Mouse (Mus musculus) ES-E14 (cell line): ENCODE measurements around the gene Eif4e1b. TPM values are rescaled to one million over a fixed set of nuclear protein-coding genes. Genes with fewer than 3 reads are reported as not detected.
A peak's percentile ranks its signal among the peaks of the same experiment; 100 is the strongest.
"Not testable (repeated sequence)": the region's sequence is repeated elsewhere in the genome, so short reads cannot be mapped to it uniquely, and the experiment has no call there.

ENCODE experiments used
- DNase-seq: peaks from one replicate; pipeline ENCODE4 v3.0.0-alpha.2; 2013; ENCODE audit warnings: low read depth, low spot score
- H3K27ac ChIP-seq: 2 replicates; pipeline ENCODE4 v1.5.1; 2012; ENCODE audit warnings: low read depth, mild to moderate bottlenecking, low read length, moderate library complexity, mixed read lengths; ENCODE audit not compliant: poor library complexity, insufficient read depth, severe bottlenecking
- H3K36me3 ChIP-seq: 2 replicates; pipeline ENCODE4 v1.6.1; 2012; ENCODE audit warnings: mild to moderate bottlenecking, low read length, moderate library complexity, mixed read lengths; ENCODE audit not compliant: control insufficient read depth, poor library complexity, insufficient read depth, severe bottlenecking
- H3K4me1 ChIP-seq, 2 experiments: fragments of 150-350 bp in 1 of 2; sonication (generic) in 1 of 2; 2 replicates each; pipeline ENCODE4 v1.6.1; 2012; ENCODE audit warnings: low read length in 2 of 2, mild to moderate bottlenecking in 1 of 2, mixed read lengths in 1 of 2; ENCODE audit not compliant: control insufficient read depth in 2 of 2, insufficient read depth in 2 of 2, poor library complexity in 1 of 2
- H3K4me3 ChIP-seq, 2 experiments: fragments of 150-350 bp in 1 of 2; sonication (generic) in 1 of 2; 2 replicates each; pipeline ENCODE4 v1.5.1; 2012; ENCODE audit warnings: low read length in 2 of 2, low read depth in 1 of 2, mild to moderate bottlenecking in 1 of 2, mixed read lengths in 1 of 2; ENCODE audit not compliant: insufficient read depth in 1 of 2, poor library complexity in 1 of 2, severe bottlenecking in 1 of 2
- H3K9ac ChIP-seq: 2 replicates; pipeline ENCODE4 v1.6.1; 2012; ENCODE audit warnings: low read depth, mild to moderate bottlenecking, low read length, mixed read lengths; ENCODE audit not compliant: poor library complexity, insufficient read depth, severe bottlenecking
- H3K9me3 ChIP-seq: fragments of 150-350 bp; sonication (generic); 2 replicates; pipeline ENCODE4 v1.6.1; 2012; ENCODE audit warnings: low read depth, mild to moderate bottlenecking, low read length; ENCODE audit not compliant: control insufficient read depth, insufficient read depth
- CHD2 ChIP-seq: IDR thresholded peaks from 2 replicates; pipeline ENCODE4 v1.6.1; 2014; ENCODE audit warnings: mild to moderate bottlenecking, low read depth, low read length, inconsistent platforms
- HCFC1 ChIP-seq: IDR thresholded peaks from 2 replicates; pipeline ENCODE4 v1.6.1; 2012; ENCODE audit warnings: low read length, inconsistent platforms, borderline replicate concordance; ENCODE audit not compliant: insufficient read depth
- MAFK ChIP-seq: IDR thresholded peaks from 2 replicates; pipeline ENCODE4 v1.6.1; 2014; ENCODE audit warnings: mild to moderate bottlenecking, low read depth, low read length, inconsistent platforms; ENCODE audit not compliant: insufficient read depth
- ZC3H11A ChIP-seq: IDR thresholded peaks from 2 replicates; pipeline ENCODE4 v1.6.1; 2012; ENCODE audit warnings: low read depth, mild to moderate bottlenecking, inconsistent platforms, low read length, borderline replicate concordance
- ZNF384 ChIP-seq: IDR thresholded peaks from 2 replicates; pipeline ENCODE4 v1.6.1; 2012; ENCODE audit warnings: low read depth, low read length, inconsistent platforms
- in situ Hi-C, 2 experiments: fragments of 600-800 bp; cut with MboI; formaldehyde crosslinking; loops; one replicate each; pipeline ENCODE4 v1.15.1; 2025; ENCODE audit warnings: low sequenced_read_pairs in 2 of 2, inconsistent platforms in 1 of 2; ENCODE audit not compliant: unreplicated experiment in 2 of 2
- total RNA-seq: library from RNA; depleted of rRNA; stranded (reverse); fragments of 300-350 nt; gene quantifications from 2 replicates; pipeline ENCODE4 v1.2.3, GENCODE M21; 2012

Eif4e1b gene
- total RNA-seq, 1 experiment = 0.54 TPM

DNA sequence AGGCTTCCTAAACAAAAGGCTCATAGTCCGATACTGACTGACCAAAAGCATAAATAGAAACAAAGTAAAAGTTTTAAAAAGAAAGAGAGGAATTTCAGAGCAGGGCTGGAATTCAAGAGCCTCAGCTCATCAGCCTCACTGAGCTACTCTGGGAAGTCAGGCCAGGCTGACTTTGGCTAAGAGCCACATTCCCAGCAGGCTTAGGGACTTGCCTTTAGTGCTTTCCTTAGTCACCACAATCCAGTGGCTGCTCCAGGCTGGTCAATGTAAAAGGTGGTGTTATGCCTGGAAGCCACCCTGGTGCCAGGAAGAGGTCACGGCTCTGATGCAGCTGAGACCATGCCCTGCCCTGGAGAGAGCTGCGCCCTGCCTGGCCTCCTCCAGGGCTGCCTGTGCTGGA is 3.2 kb upstream of the Eif4e1b start:
- TF ChIP-seq MAFK = no peak
- no peak for TF ChIP-seq HCFC1
- no peak for TF ChIP-seq ZC3H11A
- no peak for TF ChIP-seq CHD2
- H3K9ac ChIP-seq = no peak overlapping the region
- H3K27ac ChIP-seq = no peak overlapping the region
- DNase-seq = no peak
- H3K4me1 ChIP-seq = peaks cover 0 to 13% of the 10 kb centered on the region in 2 experiments; a peak in 2 of 4 replicates
- H3K4me3 ChIP-seq = no peak overlapping the region
- in situ Hi-C loops = no loop called here
- no peaks in the 10 kb centered on the region for H3K36me3 ChIP-seq
- H3K9me3 ChIP-seq = peaks cover 8% of the 10 kb centered on the region; the same call in 1 of the 2 replicates

- no peak overlapping the region for H3K4me3 ChIP-seq
- in situ Hi-C loops = no loop called here
- H3K27ac ChIP-seq = no peak overlapping the region
- H3K4me1 ChIP-seq = peaks cover 0 to 13% of the 10 kb centered on the region in 2 experiments; a peak in 2 of 4 replicates
- TF ChIP-seq ZNF384 = no peak
- no peak for TF ChIP-seq HCFC1
- no peak for TF ChIP-seq MAFK
- TF ChIP-seq CHD2 = no peak
- no peak for TF ChIP-seq ZC3H11A
- DNase-seq = no peak
- no peak overlapping the region for H3K9ac ChIP-seq
- no peaks in the 10 kb centered on the region for H3K36me3 ChIP-seq
- H3K9me3 ChIP-seq = peaks cover 5% of the 10 kb centered on the region; the same call in 1 of the 2 replicates
Observed at GRCm38 (mm10) chr13:54781086-54781485, 2.7 kb upstream of the Eif4e1b start.

DNA sequence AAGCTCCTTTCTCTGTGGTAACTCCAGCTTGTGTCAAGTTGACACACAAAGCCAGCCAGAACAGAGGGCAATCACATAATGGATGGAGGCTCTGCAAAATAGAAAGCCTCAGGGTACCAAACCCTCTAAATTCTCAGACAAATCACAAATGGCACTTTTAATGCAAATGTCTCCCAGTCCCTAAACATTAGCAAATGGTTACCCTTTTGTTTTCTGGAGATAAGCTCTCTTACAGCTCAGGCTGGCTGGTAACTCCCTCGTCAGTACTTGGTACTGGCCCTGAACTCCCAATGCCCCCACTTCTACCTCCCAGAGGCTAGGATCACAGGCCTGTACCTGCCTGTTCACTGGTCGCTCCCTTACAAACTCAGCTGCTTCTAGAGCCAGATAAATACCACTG is 563 bp upstream of the Eif4e1b start:
- H3K4me1 ChIP-seq = peaks cover 0 to 13% of the 10 kb centered on the region in 2 experiments; a peak in 2 of 4 replicates
- no peak overlapping the region for H3K9ac ChIP-seq
- no peaks in the 10 kb centered on the region for H3K9me3 ChIP-seq
- no peak overlapping the region for H3K4me3 ChIP-seq
- no peaks in the 10 kb centered on the region for H3K36me3 ChIP-seq
- H3K27ac ChIP-seq = no peak overlapping the region
- in situ Hi-C loops = no loop called here
- DNase-seq = peak; percentile 61
- TF ChIP-seq CHD2 = no peak
- no peak for TF ChIP-seq HCFC1
- TF ChIP-seq ZNF384 = no peak

DNA sequence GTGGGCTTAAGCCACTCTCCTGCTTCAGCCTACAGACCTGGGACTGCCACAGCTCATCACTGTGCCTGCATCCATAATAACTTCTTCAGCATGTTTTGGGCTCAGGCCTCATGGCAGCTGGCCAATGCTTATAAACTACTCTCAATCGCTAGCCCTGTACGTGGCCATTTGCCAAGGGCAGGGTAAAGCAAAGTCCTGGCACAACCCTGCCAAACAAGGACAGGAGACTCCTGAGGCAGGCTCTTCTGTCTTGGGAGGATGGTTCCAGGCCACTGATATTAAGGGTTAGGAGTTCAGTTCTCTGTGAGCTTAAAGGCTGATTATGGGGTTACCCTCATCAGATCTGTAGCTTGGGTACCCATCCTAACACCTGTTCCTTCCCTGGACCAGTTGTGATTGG is 3.8 kb downstream of the Eif4e1b start:
- DNase-seq, in situ Hi-C loops: not testable (repeated sequence)
- H3K4me1 ChIP-seq = peaks cover 4 to 28% of the 10 kb centered on the region in 2 experiments; a peak in 2 of 4 replicates

GRCm38 (mm10) chr13:54788740-54789560 is 5.2 kb downstream of the Eif4e1b start, which contains the start of gene Tspan17:
Tspan17 (plus strand) TSS chr13:54789377.
- H3K4me1 ChIP-seq = peaks cover 4 to 28% of the 10 kb centered on the region in 2 experiments; a peak in 2 of 4 replicates
- no peaks in the 10 kb centered on the region for H3K36me3 ChIP-seq
- H3K9ac ChIP-seq = peak within 1 kb of the TSS; percentile 72
- peak; percentile 94 for TF ChIP-seq ZNF384
- TF ChIP-seq ZC3H11A = no peak
- TF ChIP-seq CHD2 = no peak
- in situ Hi-C loops = no loop called here
- DNase-seq = peak; percentile 100
- no peaks in the 10 kb centered on the region for H3K9me3 ChIP-seq
- peak within 1 kb of the TSS; percentile 70 for H3K27ac ChIP-seq
- peak within 1 kb of the TSS; percentile 79 to 95 for H3K4me3 ChIP-seq

More for the DNA sequence above, 3.8 kb downstream of the Eif4e1b start:
- not testable (repeated sequence) for H3K9me3 ChIP-seq, H3K36me3 ChIP-seq, H3K4me3 ChIP-seq, H3K9ac ChIP-seq, H3K27ac ChIP-seq
